Mouse (Mus musculus) olfactory bulb, adult 2 months (tissue): ENCODE measurements around the gene Dgkd.

ENCODE experiments used
- CTCF ChIP-seq: fragments of 200-500 bp; IDR thresholded peaks from 2 replicates; pipeline ENCODE4 v1.5.1; 2012; ENCODE audit warnings: low read depth, mild to moderate bottlenecking, low read length, moderate library complexity; ENCODE audit not compliant: insufficient read depth
- POLR2A ChIP-seq: fragments of 200-500 bp; IDR thresholded peaks from 2 replicates; pipeline ENCODE4 v1.6.1; 2012; ENCODE audit warnings: mild to moderate bottlenecking, low read depth, low read length, moderate library complexity; ENCODE audit not compliant: insufficient read depth

DNA sequence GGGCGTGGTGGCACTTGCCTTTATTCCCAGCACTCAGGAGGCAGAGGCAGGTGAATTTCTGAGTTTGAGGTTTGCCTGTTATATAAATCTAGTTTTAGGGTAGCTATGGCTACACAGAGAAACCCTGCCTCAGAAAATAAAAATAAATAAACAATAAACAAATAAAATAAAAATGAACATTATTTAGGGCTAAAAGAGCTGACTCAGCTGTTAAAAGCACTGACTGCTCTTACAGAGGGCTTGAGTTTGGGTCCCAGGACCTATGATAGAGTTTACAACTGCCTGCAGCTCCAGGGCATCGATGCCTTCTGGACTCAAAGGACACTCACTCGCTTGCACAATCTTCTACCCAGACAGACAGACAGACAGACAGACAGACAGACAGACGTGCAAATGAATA, 40.3 kb downstream of the Dgkd start:
- TF ChIP-seq CTCF (no peak), POLR2A (no peak)
